Mouse (Mus musculus) megakaryocyte, embryonic 14.5 days (primary cell): ENCODE results near the gene Serf2.
"Not testable (repeated sequence)": the region's sequence is repeated elsewhere in the genome, so short reads cannot be mapped to it uniquely, and the experiment has no call there.

ENCODE experiments used
- FLI1 ChIP-seq: IDR thresholded peaks from 2 replicates; pipeline ENCODE4 v1.6.1; 2012; ENCODE audit warnings: low read length, inconsistent platforms, mixed read lengths
- GATA1 ChIP-seq: IDR thresholded peaks from 3 replicates; pipeline ENCODE4 v1.6.1; 2012; ENCODE audit warnings: mixed read lengths, low read length, inconsistent platforms, borderline replicate concordance

GRCm38 (mm10) chr2:121472783-121473182, 23.8 kb downstream of the Serf2 start:
- not testable (repeated sequence) for TF ChIP-seq GATA1, FLI1
